Mouse (Mus musculus) forebrain, embryonic 12.5 days (tissue): ENCODE data around the gene Gzma. TPM values are rescaled to one million over a fixed set of nuclear protein-coding genes. Genes with fewer than 3 reads are reported as not detected.

Experiments
- ATAC-seq: fragments of 200-750 bp; cut with Nextera tagmentation; 2 replicates; pipeline ENCODE4 v1.8.0; 2017; ENCODE audit warnings: moderate TSS enrichment; ENCODE audit not compliant: low FRiP score
- H3K27ac ChIP-seq: fragments of 300-500 bp; sonication (generic); 2 replicates; pipeline ENCODE4 v1.5.1; 2016; ENCODE audit warnings: mild to moderate bottlenecking
- H3K27me3 ChIP-seq: fragments of 300-500 bp; sonication (generic); 2 replicates; pipeline ENCODE4 v1.6.1; 2016; ENCODE audit warnings: mild to moderate bottlenecking
- H3K36me3 ChIP-seq: fragments of 300-500 bp; sonication (generic); replicated peaks from 2 replicates; pipeline ENCODE4 v1.6.1; 2016; ENCODE audit warnings: mild to moderate bottlenecking
- H3K4me1 ChIP-seq: fragments of 300-500 bp; sonication (generic); 2 replicates; pipeline ENCODE4 v1.6.1; 2016
- H3K4me2 ChIP-seq: fragments of 300-500 bp; sonication (generic); 2 replicates; pipeline ENCODE4 v1.6.1; 2016; ENCODE audit warnings: mild to moderate bottlenecking, moderate library complexity
- H3K4me3 ChIP-seq: fragments of 300-500 bp; sonication (generic); replicated peaks from 2 replicates; pipeline ENCODE4 v1.5.1; 2016; ENCODE audit warnings: mild to moderate bottlenecking
- H3K9ac ChIP-seq: fragments of 300-500 bp; sonication (generic); 2 replicates; pipeline ENCODE4 v1.6.1; 2016; ENCODE audit warnings: mild to moderate bottlenecking
- H3K9me3 ChIP-seq: fragments of 300-500 bp; sonication (generic); 2 replicates; pipeline ENCODE4 v1.6.1; 2016
- WGBS: fragments of 180-500 bp; shearing (Covaris S2); methylation state at CpG from one replicate; pipeline ENCODE4 v1.1.7; 2016; 5-methylcytosine and 5-hydroxymethylcytosine counted together
- polyA plus RNA-seq: library from polyadenylated mRNA; unstranded; fragments of >200 nt; fragmentation: Nextera tagmentation; extraction: Ambion mirVana; gene quantifications from 2 replicates; pipeline ENCODE4 v1.2.1, GENCODE M21; 2016

Gene Gzma
- polyA plus RNA-seq, 1 experiment from 2014 or later = not detected

DNA sequence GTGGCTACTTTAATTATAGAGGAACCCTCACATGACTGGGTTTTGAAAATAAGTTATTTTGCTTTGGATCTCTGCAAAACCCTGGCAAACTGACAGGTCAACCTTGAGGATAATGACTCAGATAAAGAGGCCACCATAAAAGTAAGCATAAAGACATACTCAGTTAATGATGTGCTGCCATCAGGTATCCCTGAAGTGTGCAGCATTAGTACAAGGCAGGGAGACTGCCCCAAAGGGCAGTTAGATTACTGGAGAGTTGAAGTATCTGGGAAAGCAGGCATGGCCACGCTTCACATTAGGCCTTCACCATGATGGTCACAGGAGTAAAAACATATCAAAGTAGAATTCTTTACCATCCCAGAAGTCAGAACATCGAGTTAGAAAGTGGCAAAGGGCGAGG is 55.9 kb downstream of the Gzma start:
- Histone ChIP-seq H3K36me3 (peaks cover 5% of the 10 kb centered on the region; the same call in 1 of the 2 replicates), H3K4me3 (peak overlapping the region; percentile 51), H3K9me3 (no peaks in the 10 kb centered on the region), H3K27ac (no peak overlapping the region), H3K9ac (no peak overlapping the region), H3K4me1 (peaks cover 12% of the 10 kb centered on the region), H3K27me3 (no peaks in the 10 kb centered on the region), H3K4me2 (peak overlapping the region; percentile 53)
- WGBS = 75% methylated on average over 3 of the region's 3 CpGs
- no peak for ATAC-seq

Other genes starting within 250 kb of the Gzma start
- 90.0 and 98.3 TPM in 2 replicates for gene Mtrex, start 173.6 kb downstream of the Gzma start, polyA plus RNA-seq
- gene Dhx29, start 173.5 kb downstream of the Gzma start, polyA plus RNA-seq = 37.0 and 38.1 TPM in 2 replicates
- gene Ccno, start 113.2 kb downstream of the Gzma start, polyA plus RNA-seq = 4.4 and 7.2 TPM in 2 replicates
- 2.2 and 3.6 TPM in 2 replicates for gene Mcidas, start 107.1 kb downstream of the Gzma start, polyA plus RNA-seq
- gene Cdc20b, start 65.9 kb downstream of the Gzma start, polyA plus RNA-seq = 0.97 and 1.3 TPM in 2 replicates
- 77.0 and 81.2 TPM in 2 replicates for gene Gpx8, start 54.6 kb downstream of the Gzma start, polyA plus RNA-seq
- 1.4 and 2.5 TPM in 2 replicates for gene Esm1, start 108.7 kb upstream of the Gzma start, polyA plus RNA-seq
- not detected in 2 replicates for gene Gzmk, start 124.9 kb upstream of the Gzma start, polyA plus RNA-seq
- gene BC067074, start 192.2 kb upstream of the Gzma start, polyA plus RNA-seq = 2.0 and 2.2 TPM in 2 replicates